Mouse (Mus musculus): ENCODE results near the gene R3hdm4. TPM values are rescaled to one million over a fixed set of nuclear protein-coding genes. Genes with fewer than 3 reads are reported as not detected.

R3hdm4 gene
- polyA plus RNA-seq, 2 experiments from 2014 or later = 93.5 to 104 TPM

DNA sequence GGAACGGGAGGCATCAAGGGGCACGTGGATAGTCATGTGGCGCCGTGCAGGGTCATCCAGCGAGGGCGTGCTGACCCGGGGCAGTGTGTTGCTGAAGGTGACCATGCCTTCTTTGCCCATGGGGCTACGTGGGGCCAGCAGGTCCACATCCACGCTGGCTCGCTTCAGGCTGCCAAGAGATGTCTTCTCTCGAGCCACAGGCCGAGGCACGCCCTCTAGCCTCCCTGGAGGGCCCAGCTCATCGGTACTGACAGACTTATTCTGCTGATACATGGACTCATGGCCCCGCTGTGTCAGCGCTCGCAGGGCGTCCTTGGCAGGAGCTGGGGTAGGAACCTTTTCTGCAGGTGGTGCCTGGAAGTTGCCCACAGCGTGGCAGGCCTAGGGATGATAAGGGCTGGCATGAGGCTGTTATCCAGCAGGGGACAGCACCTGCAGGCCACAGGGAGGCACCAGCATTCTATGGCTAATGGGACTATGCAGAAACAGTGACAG, 55.2 kb downstream of the R3hdm4 start:
- ATAC-seq = no peak

DNA sequence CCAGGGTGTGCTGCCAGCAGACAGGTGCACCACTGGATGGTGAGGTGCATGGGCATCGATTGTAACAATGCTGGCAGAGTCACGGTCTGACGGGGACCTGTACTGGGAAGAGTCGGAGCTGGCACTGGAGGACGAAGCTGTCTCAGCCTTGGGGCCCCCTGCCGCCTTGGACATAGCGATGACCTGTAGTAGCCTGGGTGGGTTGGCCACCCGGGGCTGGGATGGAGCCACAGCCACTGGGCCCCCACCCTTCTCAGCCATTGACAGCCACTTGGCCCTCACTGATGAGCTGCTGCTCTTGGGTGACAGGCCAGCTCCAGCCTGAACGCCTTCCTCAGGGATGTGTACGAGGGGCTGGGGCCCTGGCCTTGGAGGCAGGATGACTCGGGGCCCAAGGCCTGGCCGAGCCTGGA, 55.8 kb downstream of the R3hdm4 start:
- ATAC-seq = no peak

- ATAC-seq = no peak
These were observed 56.4 kb downstream of the R3hdm4 start for GRCm38 (mm10) chr10:79864351-79865188.

DNA sequence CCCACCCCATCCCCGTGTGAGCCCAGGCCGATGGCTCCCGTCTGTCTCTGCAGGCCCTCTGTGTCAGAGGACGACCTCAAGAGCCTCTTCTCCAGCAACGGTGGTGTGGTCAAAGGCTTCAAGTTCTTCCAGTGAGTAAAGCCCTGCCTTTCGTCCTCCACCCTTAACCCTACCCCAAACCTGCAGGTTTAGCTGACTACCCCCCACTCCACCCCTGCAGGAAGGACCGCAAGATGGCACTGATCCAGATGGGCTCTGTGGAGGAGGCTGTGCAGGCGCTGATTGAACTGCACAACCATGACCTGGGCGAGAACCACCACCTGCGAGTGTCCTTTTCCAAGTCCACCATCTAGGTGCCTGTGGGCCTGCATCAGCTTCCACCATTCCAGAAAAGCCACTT, 58.1 kb downstream of the R3hdm4 start:
- ATAC-seq = no peak

DNA sequence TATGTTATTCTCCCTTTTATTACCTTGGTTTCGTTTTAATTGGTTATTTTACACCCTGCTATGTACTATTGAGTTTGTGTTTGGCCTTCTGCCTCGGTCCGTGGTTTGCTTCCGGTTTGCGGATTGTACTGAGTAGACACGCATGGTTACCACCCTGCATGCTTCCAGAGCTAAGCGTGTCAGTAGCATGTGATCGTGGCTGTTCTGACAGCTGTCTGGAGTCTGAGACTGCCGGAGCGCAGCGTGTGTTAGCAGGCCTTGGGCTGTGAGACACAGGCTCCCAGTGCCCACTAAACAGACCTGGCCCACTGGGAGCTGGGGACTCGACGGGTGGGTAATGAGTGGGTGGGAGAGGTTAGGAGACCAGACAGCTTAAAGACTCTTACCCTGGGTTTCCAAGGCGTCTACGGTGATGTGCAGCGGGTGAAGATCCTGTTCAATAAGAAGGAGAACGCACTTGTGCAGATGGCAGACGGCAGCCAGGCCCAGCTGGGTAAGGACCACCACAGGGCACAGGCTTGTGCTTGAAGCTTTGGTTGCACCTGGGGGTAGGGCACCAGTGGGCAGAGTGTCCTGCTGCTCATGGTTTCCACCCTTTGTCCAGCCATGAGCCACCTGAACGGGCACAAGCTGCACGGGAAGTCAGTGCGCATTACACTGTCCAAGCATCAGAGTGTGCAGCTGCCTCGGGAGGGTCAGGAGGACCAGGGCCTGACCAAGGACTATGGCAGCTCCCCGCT, 58.8 kb downstream of the R3hdm4 start:
- ATAC-seq = no peak

GRCm38 (mm10) chr10:79861230-79862048, 59.6 kb downstream of the R3hdm4 start:
- ATAC-seq = no peak

GRCm38 (mm10) chr10:79860079-79860911, 60.7 kb downstream of the R3hdm4 start:
- ATAC-seq = no peak

Other genes starting within 250 kb of the R3hdm4 start
- 10 to 100 TPM; 20.8 to 27.3 TPM for gene Cdc34, start 239.0 kb downstream of the R3hdm4 start, polyA plus RNA-seq (2017; shearing (Covaris generic))
- gene Gzmm, start 232.2 kb downstream of the R3hdm4 start, polyA plus RNA-seq (2017; shearing (Covaris generic)) = 1 to 10 TPM in 1 of 2 experiments, under 1 TPM in 1; 0.49 to 1.1 TPM
- gene Bsg, start 216.7 kb downstream of the R3hdm4 start, polyA plus RNA-seq (2017; shearing (Covaris generic)) = 100 to 1,000 TPM; 127 to 129 TPM
- gene Hcn2, start 204.6 kb downstream of the R3hdm4 start, polyA plus RNA-seq (2017; shearing (Covaris generic)) = not detected
- 10 to 100 TPM; 18.0 to 23.4 TPM for gene Polrmt, start 174.6 kb downstream of the R3hdm4 start, polyA plus RNA-seq (2017; shearing (Covaris generic))
- gene Fgf22, start 166.1 kb downstream of the R3hdm4 start, polyA plus RNA-seq (2017; shearing (Covaris generic)) = not detected
- 1 to 10 TPM; 3.4 to 3.5 TPM for gene Rnf126, start 154.3 kb downstream of the R3hdm4 start, polyA plus RNA-seq (2017; shearing (Covaris generic))
- under 1 TPM in 1 of 2 experiments, not detected in 1; 0.53 TPM for gene Fstl3, start 143.9 kb downstream of the R3hdm4 start, polyA plus RNA-seq (2017; shearing (Covaris generic))
- gene Prss57, start 130.2 kb downstream of the R3hdm4 start, polyA plus RNA-seq (2017; shearing (Covaris generic)) = not detected
- gene Palm, start 127.6 kb downstream of the R3hdm4 start, polyA plus RNA-seq (2017; shearing (Covaris generic)) = under 1 TPM in 1 of 2 experiments, not detected in 1; 0.23 TPM
- under 1 TPM in 1 of 2 experiments, not detected in 1; 0.27 TPM for gene Misp, start 100.2 kb downstream of the R3hdm4 start, polyA plus RNA-seq (2017; shearing (Covaris generic))
- gene Ptbp1, start 66.8 kb downstream of the R3hdm4 start, polyA plus RNA-seq (2017; shearing (Covaris generic)) = 100 to 1,000 TPM; 103 to 274 TPM
- gene Prtn3, start 46.7 kb downstream of the R3hdm4 start, polyA plus RNA-seq (2017; shearing (Covaris generic)) = not detected
- 1 to 10 TPM; 2.1 to 4.5 TPM for gene Plppr3, start 46.6 kb downstream of the R3hdm4 start, polyA plus RNA-seq (2017; shearing (Covaris generic))
- not detected for gene Elane, start 35.0 kb downstream of the R3hdm4 start, polyA plus RNA-seq (2017; shearing (Covaris generic))
- gene Cfd, start 30.4 kb downstream of the R3hdm4 start, polyA plus RNA-seq (2017; shearing (Covaris generic)) = not detected
- 1 to 10 TPM; 5.0 to 7.7 TPM for gene Med16, start 12.3 kb downstream of the R3hdm4 start, polyA plus RNA-seq (2017; shearing (Covaris generic))
- gene Gm26602, start 10.4 kb downstream of the R3hdm4 start, polyA plus RNA-seq (2017; shearing (Covaris generic)) = not detected
- gene Kiss1r, start 4.2 kb downstream of the R3hdm4 start, polyA plus RNA-seq (2017; shearing (Covaris generic)) = under 1 TPM in 1 of 2 experiments, not detected in 1; 0.09 TPM
- 1 to 10 TPM; 2.7 to 3.3 TPM for gene Arid3a, start 5.8 kb upstream of the R3hdm4 start, polyA plus RNA-seq (2017; shearing (Covaris generic))
- 10 to 100 TPM; 65.1 to 77.5 TPM for gene Wdr18, start 38.9 kb upstream of the R3hdm4 start, polyA plus RNA-seq (2017; shearing (Covaris generic))
- gene Grin3b, start 49.5 kb upstream of the R3hdm4 start, polyA plus RNA-seq (2017; shearing (Covaris generic)) = under 1 TPM in 1 of 2 experiments, not detected in 1; 0.58 TPM
- gene Tmem259, start 63.1 kb upstream of the R3hdm4 start, polyA plus RNA-seq (2017; shearing (Covaris generic)) = 1 to 10 TPM; 1.2 to 2.5 TPM
- 100 to 1,000 TPM; 904 to 969 TPM for gene Cnn2, start 67.4 kb upstream of the R3hdm4 start, polyA plus RNA-seq (2017; shearing (Covaris generic))
- 10 to 100 TPM; 11.4 to 16.4 TPM for gene Abca7, start 75.3 kb upstream of the R3hdm4 start, polyA plus RNA-seq (2017; shearing (Covaris generic))
- gene Arhgap45, start 95.4 kb upstream of the R3hdm4 start, polyA plus RNA-seq (2017; shearing (Covaris generic)) = 100 to 1,000 TPM; 233 to 369 TPM
- 100 to 1,000 TPM; 194 to 220 TPM for gene Polr2e, start 118.6 kb upstream of the R3hdm4 start, polyA plus RNA-seq (2017; shearing (Covaris generic))
- 100 to 1,000 TPM; 450 to 480 TPM for gene Gpx4, start 126.0 kb upstream of the R3hdm4 start, polyA plus RNA-seq (2017; shearing (Covaris generic))
- 10 to 100 TPM; 28.4 to 54.8 TPM for gene Sbno2, start 184.4 kb upstream of the R3hdm4 start, polyA plus RNA-seq (2017; shearing (Covaris generic))
- gene Stk11, start 194.6 kb upstream of the R3hdm4 start, polyA plus RNA-seq (2017; shearing (Covaris generic)) = 10 to 100 TPM; 19.2 to 30.7 TPM
- gene Atp5d, start 217.4 kb upstream of the R3hdm4 start, polyA plus RNA-seq (2017; shearing (Covaris generic)) = 100 to 1,000 TPM; 303 to 370 TPM
- 1 to 10 TPM; 1.3 to 1.4 TPM for gene Cbarp, start 219.6 kb upstream of the R3hdm4 start, polyA plus RNA-seq (2017; shearing (Covaris generic))
- gene Midn, start 227.1 kb upstream of the R3hdm4 start, polyA plus RNA-seq (2017; shearing (Covaris generic)) = 1 to 10 TPM; 4.6 to 8.2 TPM
- gene Cirbp, start 244.8 kb upstream of the R3hdm4 start, polyA plus RNA-seq (2017; shearing (Covaris generic)) = 100 to 1,000 TPM; 124 to 272 TPM